Mouse (Mus musculus): ENCODE data around the gene Olfr710. TPM values are rescaled to one million over a fixed set of nuclear protein-coding genes. Genes with fewer than 3 reads are reported as not detected.
"Not testable (repeated sequence)": the region's sequence is repeated elsewhere in the genome, so short reads cannot be mapped to it uniquely, and the experiment has no call there.

Gene Olfr710
- polyA plus RNA-seq (2015; fragmentation: Nextera tagmentation; extraction: Ambion mirVana), result not detected in 2 replicates

GRCm38 (mm10) chr7:106948212-106948611 is at the start of gene Olfr710:
TSS of gene Olfr710 (minus strand) at chr7:106948312.
- no peaks in the 10 kb centered on the region for H3K4me1 ChIP-seq (ENCODE audit: insufficient read depth, low read length)
- H3K4me3 ChIP-seq (ENCODE audit: low read length), result no peak within 1 kb of the TSS
- H3K4me2 ChIP-seq (replicated peaks; ENCODE audit: low read depth, low read length), result no peak within 1 kb of the TSS
- H3K9ac ChIP-seq (replicated peaks; ENCODE audit: low read length), result no peak within 1 kb of the TSS
- H3K27ac ChIP-seq (ENCODE audit: low read length), result no peak within 1 kb of the TSS
- ATAC-seq (ENCODE audit: low FRiP score, low TSS enrichment), result no peak
- H3K27me3 ChIP-seq (ENCODE audit: insufficient read depth, low read length), result no peaks in the 10 kb centered on the region
- H3K9me3 ChIP-seq (ENCODE audit: low read length), result no peaks in the 10 kb centered on the region
- no peaks in the 10 kb centered on the region for H3K36me3 ChIP-seq (ENCODE audit: insufficient read depth, low read length)
- WGBS, result 71% methylated on average over 3 of the region's 3 CpGs

GRCm38 (mm10) chr7:106985236-106985635 is 37.1 kb upstream of the Olfr710 start:
- no peak overlapping the region for H3K4me2 ChIP-seq (replicated peaks; ENCODE audit: low read depth, low read length)
- no peaks in the 10 kb centered on the region for H3K9me3 ChIP-seq (ENCODE audit: low read length)
- H3K4me1 ChIP-seq (ENCODE audit: insufficient read depth, low read length), result no peaks in the 10 kb centered on the region
- H3K36me3 ChIP-seq (ENCODE audit: insufficient read depth, low read length), result no peaks in the 10 kb centered on the region
- H3K4me3 ChIP-seq (ENCODE audit: low read length), result no peak overlapping the region
- no peak for ATAC-seq (ENCODE audit: low FRiP score, low TSS enrichment)
- no peak overlapping the region for H3K27ac ChIP-seq (ENCODE audit: low read length)
- 82% methylated on average over 3 of the region's 3 CpGs for WGBS
- H3K9ac ChIP-seq (replicated peaks; ENCODE audit: low read length), result no peak overlapping the region
- H3K27me3 ChIP-seq (ENCODE audit: insufficient read depth, low read length), result no peaks in the 10 kb centered on the region

GRCm38 (mm10) chr7:106975353-106975752 is 27.2 kb upstream of the Olfr710 start, which contains the start of gene Olfr711:
TSS of gene Olfr711 (minus strand) at chr7:106975453.
- no peaks in the 10 kb centered on the region for H3K4me1 ChIP-seq (ENCODE audit: insufficient read depth, low read length)
- H3K27me3 ChIP-seq (ENCODE audit: insufficient read depth, low read length), result no peaks in the 10 kb centered on the region
- H3K27ac ChIP-seq (ENCODE audit: low read length), result no peak within 1 kb of the TSS
- no peak within 1 kb of the TSS for H3K9ac ChIP-seq (replicated peaks; ENCODE audit: low read length)
- no peak within 1 kb of the TSS for H3K4me3 ChIP-seq (ENCODE audit: low read length)
- 59% methylated on average over 1 of the region's 1 CpGs for WGBS
- H3K36me3 ChIP-seq (ENCODE audit: insufficient read depth, low read length), result no peaks in the 10 kb centered on the region
- H3K9me3 ChIP-seq (ENCODE audit: low read length), result no peaks in the 10 kb centered on the region
- no peak within 1 kb of the TSS for H3K4me2 ChIP-seq (replicated peaks; ENCODE audit: low read depth, low read length)
- ATAC-seq (ENCODE audit: low FRiP score, low TSS enrichment), result no peak

GRCm38 (mm10) chr7:106967503-106967902 is 19.4 kb upstream of the Olfr710 start:
- H3K27ac ChIP-seq (ENCODE audit: low read length); H3K4me2 ChIP-seq (replicated peaks; ENCODE audit: low read depth, low read length); H3K4me1 ChIP-seq (ENCODE audit: insufficient read depth, low read length); H3K4me3 ChIP-seq (ENCODE audit: low read length); H3K36me3 ChIP-seq (ENCODE audit: insufficient read depth, low read length); H3K9ac ChIP-seq (replicated peaks; ENCODE audit: low read length); H3K9me3 ChIP-seq (ENCODE audit: low read length); ATAC-seq (ENCODE audit: low FRiP score, low TSS enrichment); H3K27me3 ChIP-seq (ENCODE audit: insufficient read depth, low read length): not testable (repeated sequence)

- 76% methylated on average over 1 of the region's 1 CpGs for WGBS
- Histone ChIP-seq H3K36me3 (ENCODE audit: insufficient read depth, low read length) (no peaks in the 10 kb centered on the region), H3K4me2 (replicated peaks; ENCODE audit: low read depth, low read length) (no peak within 1 kb of the TSS), H3K27me3 (ENCODE audit: insufficient read depth, low read length) (no peaks in the 10 kb centered on the region), H3K9ac (replicated peaks; ENCODE audit: low read length) (no peak within 1 kb of the TSS), H3K9me3 (ENCODE audit: low read length) (no peaks in the 10 kb centered on the region), H3K4me1 (ENCODE audit: insufficient read depth, low read length) (no peaks in the 10 kb centered on the region), H3K4me3 (ENCODE audit: low read length) (no peak within 1 kb of the TSS), H3K27ac (ENCODE audit: low read length) (no peak within 1 kb of the TSS)
- ATAC-seq (ENCODE audit: low FRiP score, low TSS enrichment), result no peak
Observed at GRCm38 (mm10) chr7:106963837-106964236, 15.7 kb upstream of the Olfr710 start, which contains the start of gene Olfr6. TSS of gene Olfr6 (minus strand) at chr7:106963937.

GRCm38 (mm10) chr7:106932119-106932518 is 16.0 kb downstream of the Olfr710 start, which contains the start of gene Olfr709-ps1:
TSS of gene Olfr709-ps1 (minus strand) at chr7:106932219.
- Histone ChIP-seq H3K9me3 (ENCODE audit: low read length) (no peaks in the 10 kb centered on the region), H3K4me2 (replicated peaks; ENCODE audit: low read depth, low read length) (no peak within 1 kb of the TSS), H3K27me3 (ENCODE audit: insufficient read depth, low read length) (no peaks in the 10 kb centered on the region), H3K9ac (replicated peaks; ENCODE audit: low read length) (no peak within 1 kb of the TSS), H3K4me3 (ENCODE audit: low read length) (no peak within 1 kb of the TSS), H3K4me1 (ENCODE audit: insufficient read depth, low read length) (no peaks in the 10 kb centered on the region), H3K36me3 (ENCODE audit: insufficient read depth, low read length) (no peaks in the 10 kb centered on the region), H3K27ac (ENCODE audit: low read length) (no peak within 1 kb of the TSS)
- ATAC-seq (ENCODE audit: low FRiP score, low TSS enrichment), result no peak

GRCm38 (mm10) chr7:106920961-106921360 is 27.2 kb downstream of the Olfr710 start:
- H3K36me3 ChIP-seq (ENCODE audit: insufficient read depth, low read length); H3K4me3 ChIP-seq (ENCODE audit: low read length); H3K9ac ChIP-seq (replicated peaks; ENCODE audit: low read length); H3K4me1 ChIP-seq (ENCODE audit: insufficient read depth, low read length); H3K27ac ChIP-seq (ENCODE audit: low read length); H3K4me2 ChIP-seq (replicated peaks; ENCODE audit: low read depth, low read length); H3K27me3 ChIP-seq (ENCODE audit: insufficient read depth, low read length); H3K9me3 ChIP-seq (ENCODE audit: low read length); ATAC-seq (ENCODE audit: low FRiP score, low TSS enrichment): not testable (repeated sequence)
- 74% methylated on average over 2 of the region's 7 CpGs for WGBS

GRCm38 (mm10) chr7:106907676-106908075 is 40.4 kb downstream of the Olfr710 start, which contains the start of gene Olfr1532-ps1:
TSS of gene Olfr1532-ps1 (plus strand) at chr7:106908001.
- no peak for ATAC-seq (ENCODE audit: low FRiP score, low TSS enrichment)
- H3K4me3 ChIP-seq (ENCODE audit: low read length), result no peak within 1 kb of the TSS
- no peaks in the 10 kb centered on the region for H3K9me3 ChIP-seq (ENCODE audit: low read length)
- H3K4me2 ChIP-seq (replicated peaks; ENCODE audit: low read depth, low read length), result no peak within 1 kb of the TSS
- no peak within 1 kb of the TSS for H3K27ac ChIP-seq (ENCODE audit: low read length)
- 73% methylated on average over 2 of the region's 2 CpGs for WGBS
- no peaks in the 10 kb centered on the region for H3K4me1 ChIP-seq (ENCODE audit: insufficient read depth, low read length)
- no peaks in the 10 kb centered on the region for H3K36me3 ChIP-seq (ENCODE audit: insufficient read depth, low read length)
- no peaks in the 10 kb centered on the region for H3K27me3 ChIP-seq (ENCODE audit: insufficient read depth, low read length)
- H3K9ac ChIP-seq (replicated peaks; ENCODE audit: low read length), result no peak within 1 kb of the TSS

GRCm38 (mm10) chr7:106901141-106901540 is 47.0 kb downstream of the Olfr710 start, which contains the start of gene Olfr707:
TSS of gene Olfr707 (minus strand) at chr7:106901241.
- not testable (repeated sequence) for ATAC-seq (ENCODE audit: low FRiP score, low TSS enrichment)

More at GRCm38 (mm10) chr7:106901141-106901540, 47.0 kb downstream of the Olfr710 start, which contains the start of gene Olfr707:
- 76% methylated on average over 3 of the region's 3 CpGs for WGBS
- H3K36me3 ChIP-seq (ENCODE audit: insufficient read depth, low read length); H3K27me3 ChIP-seq (ENCODE audit: insufficient read depth, low read length); H3K4me2 ChIP-seq (replicated peaks; ENCODE audit: low read depth, low read length); H3K9me3 ChIP-seq (ENCODE audit: low read length); H3K27ac ChIP-seq (ENCODE audit: low read length); H3K9ac ChIP-seq (replicated peaks; ENCODE audit: low read length); H3K4me3 ChIP-seq (ENCODE audit: low read length); H3K4me1 ChIP-seq (ENCODE audit: insufficient read depth, low read length): not testable (repeated sequence)

Data from kidney, embryonic 16.5 days (tissue).